Mouse (Mus musculus) bone marrow macrophage, adult 2 months (primary cell): ENCODE results near the gene Yif1b.

Experiments
- CTCF ChIP-seq: IDR thresholded peaks from 2 replicates; pipeline ENCODE4 v1.5.1; 2012; ENCODE audit warnings: low read depth, mild to moderate bottlenecking, low read length, moderate library complexity
- POLR2A ChIP-seq: IDR thresholded peaks from 2 replicates; pipeline ENCODE4 v1.6.1; 2012; ENCODE audit warnings: mild to moderate bottlenecking, low read depth, low read length, borderline replicate concordance

DNA sequence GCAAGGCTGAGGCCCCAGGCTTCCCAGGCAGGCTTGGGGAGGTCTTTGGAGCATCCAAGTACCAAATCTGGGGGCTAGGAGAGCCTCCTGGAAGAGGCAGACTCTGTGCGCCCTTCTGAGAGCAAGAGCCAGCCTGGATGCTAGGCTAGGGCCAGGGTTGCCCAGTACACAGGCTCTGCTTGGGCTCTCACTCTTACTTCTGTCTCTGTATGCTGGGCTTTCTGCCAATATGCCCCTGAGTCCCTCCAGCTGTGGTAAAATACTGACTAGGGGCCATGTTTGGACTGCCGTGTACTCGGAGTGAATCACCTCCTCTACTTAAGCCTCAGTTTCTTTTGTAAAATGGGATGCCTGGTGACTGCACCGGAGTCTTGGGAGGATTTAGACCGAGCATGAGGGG, 7.9 kb downstream of the Yif1b start:
- TF ChIP-seq CTCF, result no peak
- no peak for TF ChIP-seq POLR2A
